Mouse (Mus musculus): Measurements from ENCODE around the gene Tnfsf15.

Gene Tnfsf15

DNA sequence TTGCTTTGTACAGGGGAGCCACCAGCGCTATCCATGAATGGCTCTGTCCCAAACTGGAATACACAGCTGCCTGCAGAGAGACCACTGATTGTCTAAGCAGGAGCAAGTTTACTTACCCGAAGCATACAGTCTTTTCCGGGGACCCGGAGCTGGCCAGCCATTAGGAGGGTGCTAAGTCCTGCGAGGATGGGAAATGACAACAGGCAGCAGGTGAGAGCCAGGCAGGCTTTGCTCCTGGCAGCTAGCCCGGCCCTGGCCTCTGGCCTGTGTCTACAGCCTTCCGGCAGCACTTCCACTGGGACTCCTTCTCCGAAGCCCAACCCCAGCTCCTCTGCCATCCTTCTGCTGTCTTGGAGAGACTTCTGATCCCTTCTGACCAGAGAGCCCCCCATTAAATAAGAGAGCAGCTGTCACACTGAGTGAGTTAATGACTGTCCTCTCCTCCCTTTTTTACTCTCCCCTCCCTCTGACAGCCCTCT is at the start of gene Tnfsf15:
Gene Tnfsf15, minus strand, starts transcription at position 421 of the 479 bp plus-strand sequence.
- in situ Hi-C loops (cut with MboI, MseI), result no loop called here

DNA sequence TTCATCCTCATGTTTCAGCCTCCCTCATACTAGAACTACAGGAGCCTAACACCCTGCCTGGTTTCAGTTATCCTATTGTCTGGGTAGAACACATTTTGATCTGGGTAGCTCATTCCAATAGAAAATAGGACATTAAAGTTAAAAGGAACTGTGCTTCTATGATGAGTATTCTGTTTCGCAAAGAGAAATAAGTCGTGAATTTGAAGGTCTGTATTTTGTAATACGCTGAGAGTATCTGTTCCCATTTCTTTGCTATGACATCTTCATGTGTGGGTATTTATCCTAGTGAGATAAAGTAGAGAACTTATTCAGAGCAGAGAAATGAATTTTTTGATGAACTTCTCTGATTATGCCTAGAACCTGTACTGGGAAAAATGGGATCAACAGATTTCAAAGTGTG is 47.4 kb upstream of the Tnfsf15 start:
- in situ Hi-C loops (cut with MboI, MseI), result loop anchor here (10.0 kb wide), 1 partner anchor 1682 kb away; no protein-coding TSS in a partner anchor

DNA sequence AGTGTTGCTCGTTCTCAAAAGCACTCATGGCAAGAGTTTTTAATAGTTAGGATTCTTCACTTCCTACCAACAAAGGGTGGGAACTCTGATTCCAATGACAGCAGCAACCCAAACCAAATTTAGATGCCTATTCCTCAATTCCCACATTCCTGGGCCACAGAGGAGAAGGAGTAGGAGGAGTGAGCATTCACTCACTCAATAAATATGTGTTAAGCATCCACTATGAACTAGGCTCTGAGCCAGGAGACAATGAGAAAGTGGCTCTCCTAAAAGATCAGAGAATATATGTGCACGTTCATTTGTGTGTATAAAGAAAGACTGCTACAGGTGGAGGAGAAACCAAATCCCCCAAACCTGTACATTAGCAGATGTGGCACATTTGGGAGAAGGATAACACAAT is 40.6 kb upstream of the Tnfsf15 start:
- in situ Hi-C loops (cut with MboI, MseI), result loop anchor here (10.0 kb wide), 1 partner anchor 1449 kb away; no protein-coding TSS in a partner anchor

- in situ Hi-C loops (cut with MboI, MseI), result loop anchor here (10.0 kb wide), 1 partner anchor 1451 kb away; no protein-coding TSS in a partner anchor
Measured at GRCm38 (mm10) chr4:63783826-63784225, 38.9 kb upstream of the Tnfsf15 start.

- in situ Hi-C loops (cut with MboI, MseI), result loop anchor here (10.0 kb wide), 1 partner anchor 1452 kb away; no protein-coding TSS in a partner anchor
Measured at GRCm38 (mm10) chr4:63782970-63783613, 38.2 kb upstream of the Tnfsf15 start.

DNA sequence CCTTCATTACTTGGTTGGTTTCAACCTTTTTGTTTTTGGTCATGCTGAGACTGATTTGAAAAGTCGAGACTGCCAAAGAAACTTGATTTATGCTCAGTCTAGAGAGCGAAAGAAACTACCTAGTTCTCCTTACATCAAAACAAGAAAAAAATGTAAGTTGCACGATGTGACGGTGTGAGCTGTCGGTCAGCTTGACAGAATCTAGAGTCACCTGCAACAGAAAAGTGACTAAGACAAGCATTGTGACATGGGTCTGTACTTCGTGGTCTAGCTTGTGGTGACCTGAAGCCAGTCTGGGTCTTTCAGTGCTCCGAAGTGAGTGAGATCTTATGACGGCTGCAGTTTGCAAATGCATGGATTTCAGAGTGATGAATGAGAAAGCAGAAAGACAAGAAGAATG is 32.3 kb upstream of the Tnfsf15 start:
- in situ Hi-C loops (cut with MboI, MseI), result no loop called here

DNA sequence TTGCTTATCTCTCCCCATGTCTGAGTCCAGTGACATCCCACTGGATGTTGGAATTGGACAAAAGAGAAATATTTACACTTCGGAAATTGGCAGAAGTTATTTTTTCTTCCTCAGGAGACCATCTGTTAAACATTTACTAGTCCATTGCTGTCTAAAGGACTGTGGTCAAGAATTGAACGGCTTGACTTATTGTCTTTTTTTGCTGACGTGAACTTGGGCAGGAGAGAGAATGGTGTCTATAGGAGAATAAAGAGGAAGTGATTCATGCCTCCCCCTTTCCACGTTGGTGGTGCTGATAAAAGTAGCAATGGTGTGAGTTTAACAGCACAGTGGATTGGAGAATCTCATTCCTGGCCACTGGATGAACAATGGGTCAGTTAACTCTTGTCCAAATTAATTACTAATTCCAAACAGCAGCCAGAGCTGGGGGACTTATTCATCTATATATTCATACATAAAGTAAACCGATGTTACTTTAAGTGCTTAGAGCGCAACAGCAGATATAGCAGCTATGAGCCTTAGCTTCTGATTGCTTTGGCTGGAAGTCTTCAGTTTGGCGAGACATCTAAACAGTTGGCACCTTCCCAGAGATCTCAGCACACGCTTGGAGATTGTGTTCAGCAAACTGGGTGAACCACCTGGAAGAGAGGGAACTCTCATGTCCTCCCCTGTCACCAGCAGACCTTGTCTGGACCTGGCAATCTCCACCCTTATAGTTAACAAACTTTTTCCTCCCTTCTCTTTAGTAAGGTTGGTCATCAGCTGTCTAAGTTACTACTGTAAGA is 28.6 kb upstream of the Tnfsf15 start:
- in situ Hi-C loops (cut with MboI, MseI), result no loop called here

GRCm38 (mm10) chr4:63772514-63772913 is 27.6 kb upstream of the Tnfsf15 start:
- in situ Hi-C loops (cut with MboI, MseI), result no loop called here

DNA sequence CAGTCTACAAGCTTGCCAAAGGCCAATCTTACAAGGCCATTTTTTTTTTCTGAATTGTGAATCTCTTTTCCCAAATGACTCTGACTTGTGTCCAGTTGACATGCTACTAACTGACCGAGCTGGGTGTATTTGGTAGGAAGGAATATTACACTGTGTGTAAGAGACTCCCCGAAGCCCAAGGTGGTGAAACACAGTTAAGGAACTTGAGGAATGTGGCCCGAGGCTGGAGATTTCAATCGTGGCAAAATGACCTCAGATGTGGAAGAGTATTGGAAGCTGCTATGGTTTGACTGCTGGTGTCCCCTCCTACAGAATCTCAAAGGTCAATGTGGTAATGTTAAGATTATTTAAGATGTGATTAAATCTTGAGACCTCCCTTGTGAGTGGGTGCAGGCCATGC is 26.4 kb upstream of the Tnfsf15 start:
- in situ Hi-C loops (cut with MboI, MseI), result no loop called here

GRCm38 (mm10) chr4:63769161-63769560 is 24.2 kb upstream of the Tnfsf15 start:
- in situ Hi-C loops (cut with MboI, MseI), result loop anchor here (5.0 kb wide), 1 partner anchor 82 kb away; no protein-coding TSS in a partner anchor

- in situ Hi-C loops (cut with MboI, MseI), result loop anchor here (5.0 kb wide), 1 partner anchor 78 kb away; no protein-coding TSS in a partner anchor
Measured at GRCm38 (mm10) chr4:63765050-63765449, 20.1 kb upstream of the Tnfsf15 start.

DNA sequence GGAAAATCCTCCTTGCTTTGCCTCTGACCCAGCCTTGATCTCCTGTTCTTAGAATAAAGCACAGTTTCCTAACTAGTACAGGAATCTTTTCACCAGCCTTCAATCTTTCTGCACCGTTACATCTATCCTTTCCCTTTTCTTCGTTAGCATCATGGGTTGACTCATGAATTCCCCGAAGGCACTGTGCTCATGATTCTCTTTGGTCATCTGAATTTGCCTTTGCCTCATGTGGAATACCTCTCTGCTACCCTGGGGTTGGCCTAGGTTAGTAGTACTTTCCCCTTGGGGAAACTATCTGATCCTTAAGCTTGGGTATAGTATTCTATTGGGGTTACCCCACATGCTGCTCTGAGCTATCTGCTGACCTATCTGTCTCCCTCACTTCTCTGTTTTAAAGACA is 15.0 kb upstream of the Tnfsf15 start:
- in situ Hi-C loops (cut with MboI, MseI), result loop anchor here (10.0 kb wide), 1 partner anchor 735 kb away; no protein-coding TSS in a partner anchor

DNA sequence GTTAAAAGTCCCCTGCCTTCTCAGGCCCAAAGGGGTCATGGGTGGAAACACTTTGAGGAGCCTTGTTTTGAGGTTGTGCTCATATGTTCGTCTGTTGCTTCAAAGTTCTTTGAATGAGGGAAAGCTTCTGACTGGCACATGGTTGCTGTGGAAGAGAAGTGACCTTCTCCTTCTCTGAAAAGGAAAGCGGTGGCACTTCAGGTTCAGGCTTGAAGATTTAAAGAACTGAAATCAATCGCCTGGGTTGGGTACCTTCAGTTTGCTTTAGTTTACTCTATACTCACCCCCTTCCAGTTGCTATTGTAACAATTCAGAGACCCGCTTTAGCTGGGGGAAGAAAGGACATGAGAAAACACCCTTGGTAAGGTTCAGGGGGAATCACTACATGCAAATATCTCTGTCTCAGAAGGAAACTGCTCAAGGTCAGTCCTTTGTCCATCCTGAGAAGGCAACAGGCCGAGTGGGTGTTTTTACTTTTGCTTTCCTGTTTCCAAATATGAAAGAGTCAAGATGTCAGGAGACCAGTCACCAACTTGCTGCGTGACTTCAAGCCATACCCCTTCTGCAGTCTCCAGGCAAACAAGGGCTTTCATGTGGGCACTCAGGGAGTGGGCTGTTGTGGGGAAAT is 12.7 kb upstream of the Tnfsf15 start:
- in situ Hi-C loops (cut with MboI, MseI), result loop anchor here (10.0 kb wide), 1 partner anchor 737 kb away; no protein-coding TSS in a partner anchor

DNA sequence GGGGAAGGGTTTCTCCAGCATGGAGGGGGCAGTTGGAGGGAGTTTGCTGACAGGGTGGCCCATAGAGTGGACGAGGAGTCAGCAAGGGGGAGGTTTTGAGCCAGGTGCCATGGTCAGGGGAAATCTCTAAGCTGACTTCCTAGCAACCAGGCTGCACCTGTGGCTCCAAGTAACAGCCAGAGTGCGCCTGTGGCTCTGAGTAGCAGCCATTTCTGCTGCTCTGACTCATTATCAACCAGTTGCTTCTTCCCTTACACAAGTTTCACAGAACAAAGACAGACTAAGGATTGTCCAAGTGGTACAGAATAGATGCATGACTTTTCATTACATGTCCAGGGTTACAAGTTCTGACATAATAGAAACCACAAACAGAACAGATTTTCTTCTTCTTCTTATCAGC is 11.2 kb upstream of the Tnfsf15 start:
- in situ Hi-C loops (cut with MboI, MseI), result loop anchor here (10.0 kb wide), 1 partner anchor 739 kb away; no protein-coding TSS in a partner anchor

GRCm38 (mm10) chr4:63754467-63755020 is 9.6 kb upstream of the Tnfsf15 start:
- in situ Hi-C loops (cut with MboI, MseI), result loop anchor here (10.0 kb wide), 1 partner anchor 740 kb away; no protein-coding TSS in a partner anchor

- in situ Hi-C loops (cut with MboI, MseI), result loop anchor here (10.0 kb wide), 1 partner anchor 741 kb away; no protein-coding TSS in a partner anchor
Measured at GRCm38 (mm10) chr4:63753855-63754254, 8.9 kb upstream of the Tnfsf15 start.

- in situ Hi-C loops (cut with MboI, MseI), result loop anchor here (10.0 kb wide), 1 partner anchor 742 kb away; no protein-coding TSS in a partner anchor
Measured at GRCm38 (mm10) chr4:63752687-63753523, 8.0 kb upstream of the Tnfsf15 start.

DNA sequence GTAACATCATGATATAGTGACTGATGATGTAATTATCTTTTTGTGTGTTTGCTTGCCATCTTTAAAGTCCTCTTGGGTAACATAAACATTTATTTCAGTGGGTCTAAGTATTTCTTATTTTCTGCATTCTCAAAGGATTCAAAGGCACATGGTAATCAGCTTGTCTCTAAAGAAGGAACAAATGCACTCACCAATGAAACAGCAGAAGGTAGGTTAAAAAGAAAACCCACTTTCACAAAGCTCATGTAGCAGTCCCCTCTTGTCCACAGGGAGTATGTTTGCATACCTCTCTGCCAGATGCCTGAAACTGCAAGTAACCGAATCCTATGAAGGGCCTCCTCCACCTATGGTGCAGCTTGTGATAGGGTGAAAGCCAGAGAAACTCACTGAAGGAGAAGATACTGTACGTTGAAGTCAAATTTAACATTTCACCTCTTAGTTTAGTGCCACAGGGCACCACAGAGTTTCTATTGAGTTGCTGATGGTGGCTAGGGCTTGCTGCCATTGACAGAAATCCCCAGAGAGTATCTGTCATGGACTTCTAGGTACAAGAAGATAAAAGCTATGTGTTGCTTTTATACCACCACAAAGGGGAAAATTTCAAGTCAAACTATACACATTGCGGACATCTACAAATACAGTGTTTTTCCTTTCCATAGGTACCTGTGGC is 3.3 kb upstream of the Tnfsf15 start:
- in situ Hi-C loops (cut with MboI, MseI), result no loop called here

GRCm38 (mm10) chr4:63745271-63745670 is 358 bp upstream of the Tnfsf15 start:
- in situ Hi-C loops (cut with MboI, MseI), result no loop called here

- in situ Hi-C loops (cut with MboI, MseI), result no loop called here
Measured at GRCm38 (mm10) chr4:63743660-63744059, 1.3 kb downstream of the Tnfsf15 start.
